Mouse (Mus musculus) hindbrain, postnatal 0 days (tissue): ENCODE results near the gene Gse1. TPM values are rescaled to one million over a fixed set of nuclear protein-coding genes. Genes with fewer than 3 reads are reported as not detected.

Experiments
- ATAC-seq: fragments of 200-750 bp; cut with Nextera tagmentation; 2 replicates; pipeline ENCODE4 v1.8.0; 2017; ENCODE audit warnings: mild to moderate bottlenecking, moderate TSS enrichment, moderate library complexity
- DNase-seq: peaks from one replicate; pipeline ENCODE4 v3.0.0-alpha.2; 2015; ENCODE audit warnings: low spot score
- H3K27ac ChIP-seq: fragments of 300-500 bp; sonication (generic); 2 replicates; pipeline ENCODE4 v1.5.1; 2014; ENCODE audit warnings: mild to moderate bottlenecking
- H3K27me3 ChIP-seq: fragments of 300-500 bp; sonication (generic); 2 replicates; pipeline ENCODE4 v1.6.1; 2014; ENCODE audit warnings: low read length, mixed read lengths; ENCODE audit not compliant: insufficient read depth
- H3K36me3 ChIP-seq: fragments of 300-500 bp; sonication (generic); 2 replicates; pipeline ENCODE4 v1.6.1; 2014; ENCODE audit warnings: low read length, mixed read lengths; ENCODE audit not compliant: insufficient read depth
- H3K4me1 ChIP-seq: fragments of 300-500 bp; sonication (generic); 2 replicates; pipeline ENCODE4 v1.6.1; 2014; ENCODE audit warnings: antibody characterized with exemption, low read length, mixed read lengths; ENCODE audit not compliant: insufficient read depth
- H3K4me2 ChIP-seq: fragments of 300-500 bp; sonication (generic); 2 replicates; pipeline ENCODE4 v1.6.1; 2014; ENCODE audit warnings: low read depth, mild to moderate bottlenecking, low read length, moderate library complexity, mixed read lengths
- H3K4me3 ChIP-seq: fragments of 300-500 bp; sonication (generic); 2 replicates; pipeline ENCODE4 v1.5.1; 2014; ENCODE audit warnings: low read length
- H3K9ac ChIP-seq: fragments of 300-500 bp; sonication (generic); replicated peaks from 2 replicates; pipeline ENCODE4 v1.6.1; 2014; ENCODE audit warnings: mild to moderate bottlenecking, low read length, moderate library complexity, mixed read lengths
- H3K9me3 ChIP-seq: fragments of 300-500 bp; sonication (generic); 2 replicates; pipeline ENCODE4 v1.6.1; 2016; ENCODE audit warnings: low read length, mixed read lengths
- CTCF ChIP-seq: IDR thresholded peaks from 2 replicates; pipeline ENCODE4 v1.5.1; 2016; ENCODE audit warnings: antibody characterized with exemption, control low read depth, low read depth
- WGBS: fragments of 180-500 bp; shearing (Covaris S2); extraction: QIAGEN DNeasy Blood & Tissue Kit; methylation state at CpG from one replicate; pipeline ENCODE4 v1.1.7; 2014; 5-methylcytosine and 5-hydroxymethylcytosine counted together
- polyA plus RNA-seq: library from polyadenylated mRNA; unstranded; fragments of >200 nt; fragmentation: Nextera tagmentation; extraction: Ambion mirVana; gene quantifications from 2 replicates; pipeline ENCODE4 v1.2.1, GENCODE M21; 2015
- total RNA-seq: library from RNA; depleted of rRNA; stranded (reverse); fragments of >200 nt; gene quantifications from 2 replicates; pipeline ENCODE4 v1.2.3, GENCODE M21; 2014

The Gse1 gene
- total and polyA plus RNA-seq, 2 experiments from 2014 or later, result 13.4 to 48.3 TPM

DNA sequence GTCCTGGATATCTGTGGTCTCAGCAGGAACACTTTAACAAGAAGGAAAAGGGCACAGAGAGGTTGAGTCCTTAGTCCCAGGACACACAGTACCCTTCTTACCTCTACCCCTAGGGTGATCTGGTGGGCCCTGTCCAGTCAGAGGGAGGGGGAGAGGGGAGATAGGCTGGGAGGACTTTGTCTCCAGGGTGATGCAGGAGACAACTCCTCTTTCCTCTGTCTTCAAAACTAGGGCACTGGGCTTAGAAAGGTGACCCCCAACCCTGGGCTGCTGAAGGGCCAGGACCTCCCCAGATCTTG lies 729 bp upstream of the Gse1 start:
- DNase-seq (no peak), ATAC-seq (no peak)
- Histone ChIP-seq H3K27ac (0 out of 2 replicates have a peak overlapping the region, but pooled peaks have one; percentile 0), H3K27me3 (no peaks in the 10 kb centered on the region), H3K36me3 (no peaks in the 10 kb centered on the region), H3K9me3 (no peaks in the 10 kb centered on the region), H3K9ac (no peak overlapping the region), H3K4me3 (no peak overlapping the region; the same call in 1 of the 2 replicates), H3K4me2 (peak overlapping the region; percentile 80), H3K4me1 (peaks cover 28% of the 10 kb centered on the region; the same call in 1 of the 2 replicates)
- no peak for TF ChIP-seq CTCF

DNA sequence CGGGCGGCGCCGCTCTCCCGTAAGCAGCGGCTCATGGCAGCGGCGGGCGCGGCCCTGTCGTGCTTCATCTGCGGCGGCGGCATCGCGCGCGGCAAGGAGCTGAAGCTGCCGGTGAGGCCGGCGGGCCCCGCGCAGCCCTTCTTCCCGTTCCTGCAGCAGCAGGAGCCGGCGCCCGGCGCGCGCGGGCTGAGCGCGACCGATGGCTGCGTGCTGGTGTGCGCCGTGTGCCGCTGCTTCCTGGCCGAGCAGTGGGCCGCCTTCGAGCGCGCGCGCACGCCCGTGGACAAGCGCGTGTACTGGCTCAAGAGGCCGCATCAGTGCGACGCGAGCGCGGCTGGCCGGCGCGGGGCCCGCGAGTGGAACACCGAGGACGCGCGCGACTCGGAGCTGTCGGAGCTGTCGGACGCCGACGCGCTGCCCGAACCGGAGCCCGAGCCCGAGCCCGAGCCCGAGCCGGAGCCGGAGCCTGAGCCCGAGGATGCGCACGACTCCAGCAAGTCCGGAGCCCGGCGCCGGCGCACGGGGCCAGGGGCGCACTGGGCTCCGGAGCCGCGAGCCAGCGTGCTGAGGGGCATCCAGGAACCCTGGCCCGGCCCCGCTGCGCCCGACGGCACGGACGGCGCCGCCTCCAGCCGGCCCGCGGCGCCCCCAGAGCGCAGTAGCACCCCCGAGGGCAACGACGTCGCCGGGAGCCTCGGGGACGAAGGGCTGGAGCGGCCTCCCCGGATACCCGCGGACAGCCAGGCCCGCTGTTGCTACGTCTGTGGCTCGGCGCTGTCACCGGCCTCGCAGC lies 721 bp downstream of the Gse1 start:
- no peaks in the 10 kb centered on the region for H3K9me3 ChIP-seq
- no peak for TF ChIP-seq CTCF
- ATAC-seq (peak; percentile 51), DNase-seq (peak; percentile 76)
- no peaks in the 10 kb centered on the region for H3K27me3 ChIP-seq
- under 1% methylated on average over 113 of the region's 125 CpGs for WGBS
- peak overlapping the region; percentile 54 for H3K4me3 ChIP-seq
- H3K4me1 ChIP-seq, result peaks cover 41% of the 10 kb centered on the region; the same call in 1 of the 2 replicates
- no peaks in the 10 kb centered on the region for H3K36me3 ChIP-seq
- peak overlapping the region; percentile 70 for H3K9ac ChIP-seq
- H3K4me2 ChIP-seq, result peak overlapping the region; percentile 80
- H3K27ac ChIP-seq, result peak overlapping the region; percentile 70; the same call in 1 of the 2 replicates

DNA sequence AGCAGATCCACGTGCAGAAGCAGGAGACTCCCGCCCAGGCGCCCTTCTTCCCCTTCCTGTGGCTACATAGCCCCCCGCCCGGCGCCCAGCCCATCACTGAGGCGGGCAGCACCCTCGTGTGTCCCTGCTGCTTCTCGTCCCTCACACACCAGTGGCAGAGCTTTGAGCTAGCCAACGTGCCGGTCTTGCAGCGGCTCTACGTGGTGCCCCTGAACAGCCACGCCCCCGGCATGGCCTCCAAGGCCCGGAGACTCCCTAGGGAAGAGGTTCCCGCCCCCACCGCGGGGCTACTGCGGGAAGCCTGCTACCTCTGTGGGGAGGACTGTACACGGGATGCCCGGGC lies 1.3 kb downstream of the Gse1 start:
- WGBS, result under 1% methylated on average over 17 of the region's 22 CpGs
- Histone ChIP-seq H3K27ac (no peak overlapping the region), H3K4me2 (peak overlapping the region; percentile 80), H3K4me3 (peak overlapping the region; percentile 54), H3K27me3 (no peaks in the 10 kb centered on the region), H3K36me3 (no peaks in the 10 kb centered on the region), H3K9me3 (no peaks in the 10 kb centered on the region), H3K4me1 (peaks cover 44% of the 10 kb centered on the region; the same call in 1 of the 2 replicates), H3K9ac (peak overlapping the region; percentile 70)
- TF ChIP-seq CTCF, result no peak
- ATAC-seq (peak; percentile 7; the same call in 1 of the 2 replicates), DNase-seq (no peak)

DNA sequence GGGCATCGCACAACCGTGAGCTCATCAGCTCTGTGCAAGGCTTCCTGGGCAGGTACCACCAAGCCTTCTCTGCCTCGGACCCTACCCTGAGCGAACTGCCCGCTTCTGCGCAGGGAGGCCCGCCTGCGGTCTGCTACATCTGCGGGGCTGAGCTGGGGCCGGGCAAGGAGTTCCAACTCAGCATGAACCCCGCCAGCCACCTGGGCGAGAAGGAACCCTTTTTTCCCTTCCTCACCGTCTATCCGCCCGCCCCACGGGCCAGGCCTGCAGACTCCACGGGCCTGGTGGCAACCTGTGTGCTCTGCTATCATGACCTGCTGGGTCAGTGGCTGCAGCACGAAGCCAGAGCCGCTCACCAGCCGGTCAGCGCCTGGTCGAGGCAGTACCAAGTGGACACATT lies 1.8 kb downstream of the Gse1 start:
- Histone ChIP-seq H3K36me3 (no peaks in the 10 kb centered on the region), H3K4me3 (peak overlapping the region; percentile 54), H3K4me2 (peak overlapping the region; percentile 80), H3K27ac (no peak overlapping the region), H3K9ac (peak overlapping the region; percentile 70; the same call in 1 of the 2 replicates), H3K27me3 (no peaks in the 10 kb centered on the region), H3K4me1 (peaks cover 45% of the 10 kb centered on the region; the same call in 1 of the 2 replicates), H3K9me3 (no peaks in the 10 kb centered on the region)
- DNase-seq, result no peak
- 17% methylated on average over 22 of the region's 22 CpGs for WGBS
- TF ChIP-seq CTCF, result no peak
- no peak for ATAC-seq

DNA sequence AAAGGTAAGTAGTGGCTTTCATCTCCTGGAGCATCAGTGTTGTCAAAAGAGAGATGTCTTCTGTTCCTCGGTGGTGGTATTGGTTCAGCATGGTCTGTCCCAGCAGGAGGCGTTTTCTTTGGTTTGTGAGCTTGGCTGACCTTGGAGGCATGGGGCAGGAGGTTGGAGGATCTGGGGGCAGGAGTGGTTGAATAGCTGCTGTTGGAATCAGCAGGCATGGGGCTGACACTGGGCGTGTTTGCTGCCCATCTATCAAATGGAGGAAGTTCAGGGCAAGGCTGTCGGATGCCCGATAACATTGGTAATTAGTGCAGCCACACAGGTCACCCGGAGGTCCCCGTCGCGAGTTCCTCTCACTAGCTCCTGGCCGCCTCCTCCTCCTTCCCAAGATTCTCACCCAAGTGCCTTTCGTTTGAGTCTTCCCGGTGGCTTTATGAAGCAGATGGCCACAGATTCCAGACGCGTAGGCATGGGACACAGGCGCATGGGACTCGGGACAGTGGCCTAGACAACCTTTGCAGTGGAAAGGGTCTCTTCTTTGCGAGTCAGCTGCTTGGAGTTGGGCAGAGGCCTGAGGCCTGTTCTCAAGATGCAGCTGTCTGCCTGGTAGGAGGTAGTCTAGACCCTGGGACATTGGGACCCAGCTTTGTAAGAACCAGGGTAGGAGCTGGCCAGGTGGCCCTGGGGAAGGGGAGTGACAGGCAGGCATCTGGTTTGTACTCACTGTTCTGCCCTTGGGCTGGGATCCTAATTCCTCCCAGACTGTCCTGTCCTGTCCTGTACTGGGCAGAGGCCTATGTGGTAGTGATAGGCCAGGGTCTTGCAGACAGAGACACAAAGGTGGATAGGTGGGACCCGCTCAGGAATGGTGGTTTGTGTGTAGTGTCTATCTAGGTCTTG lies 2.7 kb downstream of the Gse1 start:
- DNase-seq, result no peak
- no peak for TF ChIP-seq CTCF
- peaks cover 45% of the 10 kb centered on the region; the same call in 1 of the 2 replicates for H3K4me1 ChIP-seq
- 30% methylated on average over 18 of the region's 18 CpGs for WGBS
- peak overlapping the region; percentile 54 for H3K4me3 ChIP-seq
- no peaks in the 10 kb centered on the region for H3K27me3 ChIP-seq
- no peak overlapping the region for H3K27ac ChIP-seq
- no peak overlapping the region; the same call in 1 of the 2 replicates for H3K9ac ChIP-seq
- no peak for ATAC-seq
- H3K4me2 ChIP-seq, result peak overlapping the region; percentile 80
- no peaks in the 10 kb centered on the region for H3K9me3 ChIP-seq
- no peaks in the 10 kb centered on the region for H3K36me3 ChIP-seq

DNA sequence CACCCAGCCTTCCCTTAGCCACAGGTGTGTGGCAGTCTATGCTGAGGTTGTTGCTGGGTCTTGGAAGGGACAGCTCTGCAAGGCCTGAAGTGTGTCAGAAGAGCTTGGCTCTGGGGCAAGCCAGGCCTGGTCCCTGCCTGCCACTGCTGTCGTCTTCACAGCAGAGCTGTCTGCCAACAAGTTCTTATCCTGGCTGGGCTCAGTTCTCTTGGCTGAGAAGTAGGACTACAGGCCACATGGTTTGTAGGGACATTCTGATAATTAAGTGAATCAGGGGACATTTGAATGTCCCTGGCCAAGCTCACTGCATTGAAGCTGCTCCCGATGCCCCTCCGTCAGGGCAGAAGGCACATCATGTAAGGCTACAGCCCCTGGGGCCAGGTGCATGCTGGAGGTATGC lies 3.6 kb downstream of the Gse1 start:
- no peak overlapping the region for H3K9ac ChIP-seq
- H3K27me3 ChIP-seq, result no peaks in the 10 kb centered on the region
- H3K4me1 ChIP-seq, result peaks cover 45% of the 10 kb centered on the region; the same call in 1 of the 2 replicates

More for the DNA sequence above, 3.6 kb downstream of the Gse1 start:
- H3K36me3 ChIP-seq, result no peaks in the 10 kb centered on the region
- peak overlapping the region; percentile 54 for H3K4me3 ChIP-seq
- 44% methylated on average over 3 of the region's 3 CpGs for WGBS
- DNase-seq (peak; percentile 72), ATAC-seq (no peak)
- no peaks in the 10 kb centered on the region for H3K9me3 ChIP-seq
- no peak overlapping the region; the same call in 1 of the 2 replicates for H3K27ac ChIP-seq
- H3K4me2 ChIP-seq, result peak overlapping the region; percentile 80
- no peak for TF ChIP-seq CTCF
